Mouse (Mus musculus) cerebellum, adult 2 months (tissue): ENCODE measurements around the gene Platr17.
"Not testable (repeated sequence)": the region's sequence is repeated elsewhere in the genome, so short reads cannot be mapped to it uniquely, and the experiment has no call there.

Source experiments
- CTCF ChIP-seq: fragments of 200-500 bp; IDR thresholded peaks from 2 replicates; pipeline ENCODE4 v1.5.1; 2011; ENCODE audit warnings: low read depth, mild to moderate bottlenecking, control low read depth, low read length, moderate library complexity, borderline replicate concordance; ENCODE audit not compliant: insufficient read depth
- POLR2A ChIP-seq: fragments of 200-500 bp; IDR thresholded peaks from 2 replicates; pipeline ENCODE4 v1.6.1; 2011; ENCODE audit warnings: low read length, control low read depth, borderline replicate concordance; ENCODE audit not compliant: insufficient read depth

DNA sequence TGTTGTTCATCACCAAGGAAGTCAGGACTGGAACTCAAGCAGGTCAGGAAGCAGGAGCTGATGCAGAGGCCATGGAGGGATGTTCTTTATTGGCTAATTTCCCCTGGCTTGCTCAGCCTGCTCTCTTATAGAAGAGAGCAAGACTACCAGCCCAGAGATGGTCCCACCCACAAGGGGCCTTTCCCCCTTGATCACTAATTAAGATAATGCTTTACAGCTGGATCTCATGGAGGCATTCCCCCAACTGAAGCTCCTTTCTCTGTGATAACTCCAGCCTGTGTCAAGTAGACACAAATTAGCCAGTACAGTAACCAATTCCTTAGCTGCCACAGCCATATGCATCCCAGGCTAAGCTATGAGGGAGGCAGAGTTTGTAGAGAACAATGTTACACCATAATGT lies 16.7 kb upstream of the Platr17 start:
- not testable (repeated sequence) for TF ChIP-seq CTCF, POLR2A
